Mouse (Mus musculus) embryonic facial prominence, embryonic 13.5 days (tissue): ENCODE results near the gene Olfr704. TPM values are rescaled to one million over a fixed set of nuclear protein-coding genes. Genes with fewer than 3 reads are reported as not detected.
"Not testable (repeated sequence)": the region's sequence is repeated elsewhere in the genome, so short reads cannot be mapped to it uniquely, and the experiment has no call there.

Source experiments
- ATAC-seq: fragments of 200-750 bp; cut with Nextera tagmentation; 2 replicates; pipeline ENCODE4 v1.8.0; 2017; ENCODE audit warnings: low read depth; ENCODE audit not compliant: insufficient number of reproducible peaks, insufficient read depth, low FRiP score, low TSS enrichment
- H3K27ac ChIP-seq: fragments of 300-500 bp; sonication (generic); 2 replicates; pipeline ENCODE4 v1.5.1; 2015; ENCODE audit warnings: moderate library complexity, mild to moderate bottlenecking, inconsistent platforms
- H3K27me3 ChIP-seq: fragments of 300-500 bp; sonication (generic); 2 replicates; pipeline ENCODE4 v1.6.1; 2015; ENCODE audit warnings: mild to moderate bottlenecking, inconsistent platforms
- H3K36me3 ChIP-seq: fragments of 300-500 bp; sonication (generic); 2 replicates; pipeline ENCODE4 v1.6.1; 2015; ENCODE audit warnings: mild to moderate bottlenecking, inconsistent platforms
- H3K4me1 ChIP-seq: fragments of 300-500 bp; sonication (generic); 2 replicates; pipeline ENCODE4 v1.6.1; 2015; ENCODE audit warnings: inconsistent platforms
- H3K4me2 ChIP-seq: fragments of 300-500 bp; sonication (generic); 2 replicates; pipeline ENCODE4 v1.6.1; 2015; ENCODE audit warnings: moderate library complexity, mild to moderate bottlenecking, inconsistent platforms
- H3K4me3 ChIP-seq: fragments of 300-500 bp; sonication (generic); 2 replicates; pipeline ENCODE4 v1.5.1; 2015; ENCODE audit warnings: mild to moderate bottlenecking, inconsistent platforms
- H3K9ac ChIP-seq: fragments of 300-500 bp; sonication (generic); 2 replicates; pipeline ENCODE4 v1.6.1; 2015; ENCODE audit warnings: mild to moderate bottlenecking, inconsistent platforms
- H3K9me3 ChIP-seq: fragments of 300-500 bp; sonication (generic); 2 replicates; pipeline ENCODE4 v1.6.1; 2016; ENCODE audit warnings: inconsistent platforms
- WGBS: fragments of 180-500 bp; shearing (Covaris S2); methylation state at CpG from one replicate; pipeline ENCODE4 v1.1.7; 2015; ENCODE audit warnings: mixed read lengths; 5-methylcytosine and 5-hydroxymethylcytosine counted together
- polyA plus RNA-seq: library from polyadenylated mRNA; unstranded; fragments of >200 nt; fragmentation: Nextera tagmentation; extraction: Ambion mirVana; gene quantifications from 2 replicates; pipeline ENCODE4 v1.2.1, GENCODE M21; 2015

The Olfr704 gene
- not detected in 2 replicates for polyA plus RNA-seq

DNA sequence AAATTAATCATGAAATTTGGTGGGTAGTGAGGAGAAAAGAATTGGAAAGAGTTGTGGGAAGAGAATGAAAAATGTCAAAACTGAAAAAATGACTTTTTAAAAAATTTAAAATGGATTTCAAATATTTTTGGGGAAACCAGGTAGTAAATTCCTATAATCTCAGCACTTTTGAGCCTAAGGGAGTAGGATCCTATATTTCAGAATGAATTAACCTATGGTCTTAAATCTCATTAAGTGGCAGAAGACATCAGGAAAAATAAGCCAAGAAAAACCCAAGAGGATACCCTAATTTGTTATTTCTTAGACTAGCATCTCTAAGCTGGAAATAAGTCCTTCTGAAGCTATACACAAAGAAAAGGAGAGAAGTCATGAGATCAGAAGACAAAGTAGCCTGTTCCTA, at the start of gene Olfr704:
Gene Olfr704 (plus strand): TSS at position 301 of the 400 bp plus-strand sequence.
- Histone ChIP-seq H3K27ac (no peak within 1 kb of the TSS), H3K4me3 (no peak within 1 kb of the TSS), H3K36me3 (no peaks in the 10 kb centered on the region), H3K9me3 (no peaks in the 10 kb centered on the region), H3K4me2 (no peak within 1 kb of the TSS), H3K4me1 (no peaks in the 10 kb centered on the region), H3K9ac (no peak within 1 kb of the TSS), H3K27me3 (no peaks in the 10 kb centered on the region)
- ATAC-seq: no peak

GRCm38 (mm10) chr7:106813829-106814228, 49.2 kb upstream of the Olfr704 start, which contains the start of gene Olfr701:
TSS of gene Olfr701 (plus strand) at chr7:106814129.
- H3K4me1 ChIP-seq: no peaks in the 10 kb centered on the region
- no peak for ATAC-seq
- 74% methylated on average over 2 of the region's 2 CpGs for WGBS

GRCm38 (mm10) chr7:106815775-106816174, 47.2 kb upstream of the Olfr704 start:
- H3K4me1 ChIP-seq: no peaks in the 10 kb centered on the region
- H3K27ac ChIP-seq: no peak overlapping the region
- ATAC-seq: no peak
- no peak overlapping the region for H3K4me3 ChIP-seq
- H3K9ac ChIP-seq: no peak overlapping the region
- H3K27me3 ChIP-seq: no peaks in the 10 kb centered on the region
- 53% methylated on average over 2 of the region's 2 CpGs for WGBS
- no peak overlapping the region for H3K4me2 ChIP-seq
- H3K9me3 ChIP-seq: no peaks in the 10 kb centered on the region
- H3K36me3 ChIP-seq: no peaks in the 10 kb centered on the region

More at GRCm38 (mm10) chr7:106813829-106814228, 49.2 kb upstream of the Olfr704 start, which contains the start of gene Olfr701:
- no peak within 1 kb of the TSS for H3K9ac ChIP-seq
- no peaks in the 10 kb centered on the region for H3K27me3 ChIP-seq
- no peak within 1 kb of the TSS for H3K4me3 ChIP-seq
- no peak within 1 kb of the TSS for H3K27ac ChIP-seq
- H3K4me2 ChIP-seq: no peak within 1 kb of the TSS
- H3K36me3 ChIP-seq: no peaks in the 10 kb centered on the region
- H3K9me3 ChIP-seq: no peaks in the 10 kb centered on the region

DNA sequence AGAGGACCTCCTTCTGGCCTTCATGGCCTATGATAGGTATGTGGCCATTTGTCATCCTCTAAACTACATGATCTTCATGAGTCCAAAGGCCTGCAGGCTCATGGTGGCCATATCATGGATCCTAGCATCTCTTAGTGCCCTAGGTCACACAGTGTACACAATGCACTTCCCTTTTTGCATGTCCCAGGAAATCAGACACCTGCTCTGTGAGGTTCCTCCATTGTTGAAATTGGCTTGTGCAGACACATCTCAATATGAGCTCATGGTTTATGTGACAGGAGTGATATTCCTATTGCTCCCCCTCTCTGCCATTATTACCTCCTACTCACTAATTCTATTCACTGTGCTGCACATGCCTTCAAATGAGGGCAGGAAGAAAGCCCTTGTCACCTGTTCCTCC, 44.6 kb upstream of the Olfr704 start:
- H3K36me3 ChIP-seq: no peaks in the 10 kb centered on the region
- H3K27ac ChIP-seq: no peak overlapping the region
- no peak overlapping the region for H3K4me3 ChIP-seq
- H3K9me3 ChIP-seq: no peaks in the 10 kb centered on the region
- ATAC-seq: no peak
- H3K9ac ChIP-seq: no peak overlapping the region
- H3K4me1 ChIP-seq: no peaks in the 10 kb centered on the region
- H3K4me2 ChIP-seq: no peak overlapping the region
- no peaks in the 10 kb centered on the region for H3K27me3 ChIP-seq

- no peaks in the 10 kb centered on the region for H3K4me1 ChIP-seq
- H3K27me3 ChIP-seq: no peaks in the 10 kb centered on the region
- no peaks in the 10 kb centered on the region for H3K9me3 ChIP-seq
- no peak within 1 kb of the TSS for H3K27ac ChIP-seq
- no peaks in the 10 kb centered on the region for H3K36me3 ChIP-seq
- no peak within 1 kb of the TSS for H3K4me3 ChIP-seq
- no peak within 1 kb of the TSS for H3K9ac ChIP-seq
- no peak within 1 kb of the TSS for H3K4me2 ChIP-seq
- ATAC-seq: no peak
Measured at GRCm38 (mm10) chr7:106833793-106834192, 29.2 kb upstream of the Olfr704 start, which contains the start of gene Olfr702. TSS of gene Olfr702 (minus strand) at chr7:106833893.

GRCm38 (mm10) chr7:106843060-106843459, 19.9 kb upstream of the Olfr704 start, which contains the start of gene Olfr703:
TSS of gene Olfr703 (plus strand) at chr7:106843360.
- Histone ChIP-seq H3K4me2 (no peak within 1 kb of the TSS), H3K4me3 (no peak within 1 kb of the TSS), H3K9ac (no peak within 1 kb of the TSS), H3K27me3 (no peaks in the 10 kb centered on the region), H3K27ac (no peak within 1 kb of the TSS), H3K9me3 (no peaks in the 10 kb centered on the region), H3K4me1 (no peaks in the 10 kb centered on the region), H3K36me3 (no peaks in the 10 kb centered on the region)
- ATAC-seq: no peak
- 58% methylated on average over 2 of the region's 2 CpGs for WGBS

DNA sequence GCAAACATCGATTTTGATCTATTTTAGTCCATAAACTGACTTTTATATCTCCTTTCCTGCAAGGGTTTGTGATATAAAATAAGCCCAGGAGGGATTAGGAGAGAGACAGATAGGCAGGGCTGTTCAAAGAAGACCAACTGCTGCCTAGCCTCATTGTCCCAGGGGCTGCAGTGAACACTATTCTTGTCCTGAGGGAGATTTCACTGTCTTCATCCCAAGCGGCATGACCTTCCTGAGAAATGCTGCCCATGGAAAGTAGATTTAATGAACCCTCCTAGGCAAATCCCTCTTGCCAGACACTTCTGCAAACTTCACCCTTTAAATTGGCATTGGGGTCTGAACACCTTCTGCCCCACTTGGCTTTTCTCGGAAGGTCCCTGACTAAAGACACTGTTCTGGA, 13.8 kb downstream of the Olfr704 start, which contains the start of gene Olfr705:
Gene Olfr705 (minus strand): TSS at position 101 of the 400 bp plus-strand sequence.
- WGBS: 80% methylated on average over 3 of the region's 3 CpGs
- no peaks in the 10 kb centered on the region for H3K27me3 ChIP-seq
- H3K4me1 ChIP-seq: no peaks in the 10 kb centered on the region
- ATAC-seq: no peak
- no peaks in the 10 kb centered on the region for H3K9me3 ChIP-seq
- no peaks in the 10 kb centered on the region for H3K36me3 ChIP-seq
- no peak within 1 kb of the TSS for H3K4me3 ChIP-seq
- H3K27ac ChIP-seq: no peak within 1 kb of the TSS
- no peak within 1 kb of the TSS for H3K9ac ChIP-seq
- no peak within 1 kb of the TSS for H3K4me2 ChIP-seq

GRCm38 (mm10) chr7:106888062-106888461, 25.1 kb downstream of the Olfr704 start, which contains the start of gene Olfr706:
TSS of gene Olfr706 (minus strand) at chr7:106888162.
- H3K27ac ChIP-seq: no peak within 1 kb of the TSS
- no peak within 1 kb of the TSS for H3K9ac ChIP-seq
- H3K27me3 ChIP-seq: no peaks in the 10 kb centered on the region
- no peak for ATAC-seq
- H3K4me3 ChIP-seq: no peak within 1 kb of the TSS
- WGBS: 80% methylated on average over 2 of the region's 2 CpGs
- no peak within 1 kb of the TSS for H3K4me2 ChIP-seq
- H3K4me1 ChIP-seq: no peaks in the 10 kb centered on the region
- H3K9me3 ChIP-seq: no peaks in the 10 kb centered on the region
- no peaks in the 10 kb centered on the region for H3K36me3 ChIP-seq

DNA sequence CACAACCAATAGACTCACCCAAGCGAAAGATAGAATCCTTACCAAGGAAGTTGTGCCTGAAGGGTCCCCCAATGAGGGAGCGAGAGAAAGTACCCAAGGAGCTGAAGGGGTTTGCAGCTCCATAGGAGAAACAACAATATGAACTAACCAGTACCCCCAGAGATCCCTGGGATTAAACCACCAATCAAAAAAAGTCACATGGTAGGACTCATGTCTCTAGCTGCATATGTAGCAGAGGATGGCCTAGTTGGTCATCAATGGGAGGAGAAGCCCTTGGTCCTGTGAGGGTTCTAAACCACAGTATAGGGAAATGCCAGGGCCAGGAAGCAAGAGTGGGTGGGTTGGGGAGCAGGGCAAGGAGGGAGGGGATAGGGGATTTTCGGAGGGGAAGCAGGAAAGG, 38.2 kb downstream of the Olfr704 start, which contains the start of gene Olfr707:
Gene Olfr707 (minus strand): TSS at position 101 of the 400 bp plus-strand sequence.
- not testable (repeated sequence) for H3K36me3 ChIP-seq, H3K9ac ChIP-seq, H3K4me1 ChIP-seq, H3K4me3 ChIP-seq, H3K27ac ChIP-seq, H3K27me3 ChIP-seq, H3K9me3 ChIP-seq, H3K4me2 ChIP-seq, ATAC-seq
- WGBS: 76% methylated on average over 3 of the region's 3 CpGs

GRCm38 (mm10) chr7:106907676-106908075, 44.7 kb downstream of the Olfr704 start, which contains the start of gene Olfr1532-ps1:
TSS of gene Olfr1532-ps1 (plus strand) at chr7:106908001.
- Histone ChIP-seq H3K4me1 (no peaks in the 10 kb centered on the region), H3K4me3 (no peak within 1 kb of the TSS), H3K27me3 (no peaks in the 10 kb centered on the region), H3K36me3 (no peaks in the 10 kb centered on the region), H3K27ac (no peak within 1 kb of the TSS), H3K4me2 (no peak within 1 kb of the TSS), H3K9me3 (no peaks in the 10 kb centered on the region), H3K9ac (no peak within 1 kb of the TSS)
- 57% methylated on average over 2 of the region's 2 CpGs for WGBS
- ATAC-seq: no peak
